Mouse (Mus musculus): ENCODE results near the gene Mum1. TPM values are rescaled to one million over a fixed set of nuclear protein-coding genes. Genes with fewer than 3 reads are reported as not detected.
"Not testable (repeated sequence)": the region's sequence is repeated elsewhere in the genome, so short reads cannot be mapped to it uniquely, and the experiment has no call there.

The Mum1 gene
- total and polyA plus RNA-seq, 2 experiments from 2014 or later = 42.4 to 45.1 TPM

- peaks cover 3% of the 10 kb centered on the region; the same call in 1 of the 2 replicates for H3K4me1 ChIP-seq (ENCODE audit: insufficient read depth, low read length)
- no peaks in the 10 kb centered on the region for H3K27me3 ChIP-seq (ENCODE audit: insufficient read depth, low read length)
- no peak for ATAC-seq (ENCODE audit: low FRiP score)
- peak overlapping the region; percentile 2; the same call in 1 of the 2 replicates for H3K9ac ChIP-seq (replicated peaks; ENCODE audit: low read length, poor library complexity, severe bottlenecking)
- peaks cover 34% of the 10 kb centered on the region for H3K36me3 ChIP-seq (ENCODE audit: insufficient read depth, low read length)
- H3K9me3 ChIP-seq (ENCODE audit: low read length) = no peaks in the 10 kb centered on the region
- DNase-seq (ENCODE audit: low spot score) = peak; percentile 87
- no peak overlapping the region for H3K27ac ChIP-seq (ENCODE audit: low read depth, low read length)
- no peak overlapping the region for H3K4me2 ChIP-seq (ENCODE audit: low read depth, low read length, poor library complexity, severe bottlenecking)
- TF ChIP-seq CTCF (IDR thresholded peaks at IDR 0.05) = peak; percentile 66
- WGBS = 23% methylated on average over 5 of the region's 5 CpGs
- H3K4me3 ChIP-seq (ENCODE audit: low read depth, low read length) = no peak overlapping the region
Measured at GRCm38 (mm10) chr10:80244791-80245399, 18.7 kb downstream of the Mum1 start.

DNA sequence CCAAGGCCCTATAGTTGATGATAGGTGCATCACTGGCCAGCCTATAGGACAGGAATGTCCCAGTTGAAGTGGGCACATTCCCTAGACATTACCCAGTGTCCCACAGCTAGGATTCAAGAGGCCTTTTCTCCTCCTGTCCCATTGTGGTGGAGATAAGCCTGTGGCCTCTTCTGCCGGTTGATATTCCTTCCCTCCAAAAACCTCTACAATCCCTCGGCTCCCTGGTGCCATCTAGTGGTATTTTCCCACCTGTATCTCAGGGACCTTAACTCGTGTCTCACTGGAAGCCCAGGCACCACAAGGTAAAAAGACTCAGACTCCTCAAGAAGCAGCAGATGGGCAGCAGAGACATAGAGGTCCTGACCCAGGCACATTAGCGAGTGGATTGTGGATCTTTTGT lies 19.4 kb downstream of the Mum1 start:
- Histone ChIP-seq H3K4me1 (ENCODE audit: insufficient read depth, low read length) (peaks cover 10% of the 10 kb centered on the region), H3K36me3 (ENCODE audit: insufficient read depth, low read length) (peaks cover 27% of the 10 kb centered on the region), H3K4me2 (ENCODE audit: low read depth, low read length, poor library complexity, severe bottlenecking) (no peak overlapping the region), H3K9me3 (ENCODE audit: low read length) (no peaks in the 10 kb centered on the region), H3K9ac (replicated peaks; ENCODE audit: low read length, poor library complexity, severe bottlenecking) (0 out of 2 replicates have a peak overlapping the region, but pooled peaks have one; percentile 39), H3K27me3 (ENCODE audit: insufficient read depth, low read length) (no peaks in the 10 kb centered on the region), H3K27ac (ENCODE audit: low read depth, low read length) (peak overlapping the region; percentile 38; the same call in 1 of the 2 replicates), H3K4me3 (ENCODE audit: low read depth, low read length) (no peak overlapping the region)
- TF ChIP-seq CTCF (IDR thresholded peaks at IDR 0.05) = peak; percentile 96
- ATAC-seq (ENCODE audit: low FRiP score) (no peak), DNase-seq (ENCODE audit: low spot score) (peak; percentile 90)
- WGBS = 5% methylated on average over 4 of the region's 4 CpGs

DNA sequence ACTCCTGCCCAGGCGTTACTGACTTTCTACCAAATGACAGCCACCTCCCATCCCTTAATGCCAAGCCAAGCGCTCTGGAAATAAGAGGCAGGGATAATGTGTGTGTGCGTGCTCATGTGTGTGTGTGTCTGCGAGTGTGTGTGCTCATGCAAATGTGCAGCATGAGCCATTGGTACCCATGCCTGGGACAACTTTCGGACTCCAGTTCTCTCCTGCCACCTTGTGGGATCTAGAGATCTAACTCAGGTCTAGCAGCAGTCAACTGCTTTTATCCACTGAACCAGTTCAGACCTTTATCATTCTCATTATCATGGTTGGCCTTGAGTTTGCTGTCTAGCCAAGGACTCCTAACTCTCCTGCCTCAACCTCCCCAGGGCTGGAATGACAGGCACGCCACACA lies 21.6 kb downstream of the Mum1 start:
- H3K27ac ChIP-seq (ENCODE audit: low read depth, low read length) = peak overlapping the region; percentile 48; the same call in 1 of the 2 replicates
- peaks cover 13% of the 10 kb centered on the region for H3K4me1 ChIP-seq (ENCODE audit: insufficient read depth, low read length)
- ATAC-seq (ENCODE audit: low FRiP score) = no peak
- DNase-seq (ENCODE audit: low spot score) = peak; percentile 75
- no peaks in the 10 kb centered on the region for H3K27me3 ChIP-seq (ENCODE audit: insufficient read depth, low read length)
- peak; percentile 73 for TF ChIP-seq CTCF (IDR thresholded peaks at IDR 0.05)
- no peak overlapping the region for H3K4me2 ChIP-seq (ENCODE audit: low read depth, low read length, poor library complexity, severe bottlenecking)
- no peak overlapping the region for H3K9ac ChIP-seq (replicated peaks; ENCODE audit: low read length, poor library complexity, severe bottlenecking)
- H3K4me3 ChIP-seq (ENCODE audit: low read depth, low read length) = no peak overlapping the region
- peaks cover 10% of the 10 kb centered on the region; the same call in 1 of the 2 replicates for H3K36me3 ChIP-seq (ENCODE audit: insufficient read depth, low read length)
- 26% methylated on average over 6 of the region's 6 CpGs for WGBS
- H3K9me3 ChIP-seq (ENCODE audit: low read length) = no peaks in the 10 kb centered on the region

- not testable (repeated sequence) for DNase-seq (ENCODE audit: low spot score); H3K27me3 ChIP-seq (ENCODE audit: insufficient read depth, low read length); H3K9ac ChIP-seq (replicated peaks; ENCODE audit: low read length, poor library complexity, severe bottlenecking); ATAC-seq (ENCODE audit: low FRiP score); H3K9me3 ChIP-seq (ENCODE audit: low read length)
- Histone ChIP-seq H3K4me2 (ENCODE audit: low read depth, low read length, poor library complexity, severe bottlenecking) (peak overlapping the region; percentile 44), H3K36me3 (ENCODE audit: insufficient read depth, low read length) (peaks cover 12% of the 10 kb centered on the region; the same call in 1 of the 2 replicates), H3K27ac (ENCODE audit: low read depth, low read length) (0 out of 2 replicates have a peak overlapping the region, but pooled peaks have one; percentile 48), H3K4me1 (ENCODE audit: insufficient read depth, low read length) (peaks cover 13% of the 10 kb centered on the region), H3K4me3 (ENCODE audit: low read depth, low read length) (peak overlapping the region; percentile 77)
- 42% methylated on average over 3 of the region's 3 CpGs for WGBS
Measured at GRCm38 (mm10) chr10:80248437-80248836, 22.2 kb downstream of the Mum1 start.

- peak within 1 kb of the TSS; percentile 93 for H3K27ac ChIP-seq (ENCODE audit: low read depth, low read length)
Measured at GRCm38 (mm10) chr10:80248971-80249640, 22.9 kb downstream of the Mum1 start, which contains the start of gene Ndufs7. Gene Ndufs7, plus strand, starts transcription at chr10:80249121.

DNA sequence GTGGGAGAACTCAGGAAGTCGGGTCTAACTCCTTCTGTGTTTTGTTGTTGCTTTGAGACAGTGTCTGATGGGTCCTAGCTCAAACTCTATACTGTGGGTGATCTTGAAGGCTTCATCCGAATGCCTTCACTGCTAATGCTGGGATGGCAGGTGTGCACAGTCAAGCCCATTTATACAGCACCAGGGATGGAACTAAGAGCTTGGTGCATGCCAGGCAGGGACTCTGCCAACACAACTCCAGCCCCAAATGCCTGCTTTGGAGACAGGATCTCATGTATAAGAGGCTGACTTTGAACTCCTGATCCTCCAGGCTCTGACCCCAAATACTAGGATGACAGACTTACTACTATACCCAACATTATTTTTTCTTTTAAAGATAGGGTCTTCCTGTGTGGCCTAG lies 23.8 kb downstream of the Mum1 start:
- Histone ChIP-seq H3K9ac (replicated peaks; ENCODE audit: low read length, poor library complexity, severe bottlenecking) (peak overlapping the region; percentile 81), H3K27ac (ENCODE audit: low read depth, low read length) (no peak overlapping the region; the same call in 1 of the 2 replicates), H3K27me3 (ENCODE audit: insufficient read depth, low read length) (no peaks in the 10 kb centered on the region), H3K9me3 (ENCODE audit: low read length) (no peaks in the 10 kb centered on the region), H3K4me3 (ENCODE audit: low read depth, low read length) (peak overlapping the region; percentile 77), H3K4me2 (ENCODE audit: low read depth, low read length, poor library complexity, severe bottlenecking) (peak overlapping the region; percentile 94), H3K36me3 (ENCODE audit: insufficient read depth, low read length) (peaks cover 18% of the 10 kb centered on the region), H3K4me1 (ENCODE audit: insufficient read depth, low read length) (peaks cover 13% of the 10 kb centered on the region)
- DNase-seq (ENCODE audit: low spot score) (no peak), ATAC-seq (ENCODE audit: low FRiP score) (no peak)
- no peak for TF ChIP-seq CTCF (IDR thresholded peaks at IDR 0.05)
- WGBS = 34% methylated on average over 2 of the region's 2 CpGs

More at GRCm38 (mm10) chr10:80248971-80249640, 22.9 kb downstream of the Mum1 start, which contains the start of gene Ndufs7:
- peaks cover 13% of the 10 kb centered on the region for H3K4me1 ChIP-seq (ENCODE audit: insufficient read depth, low read length)
- DNase-seq (ENCODE audit: low spot score) (peak; percentile 95), ATAC-seq (ENCODE audit: low FRiP score) (peak; percentile 90)
- H3K4me2 ChIP-seq (ENCODE audit: low read depth, low read length, poor library complexity, severe bottlenecking) = peak within 1 kb of the TSS; percentile 94
- WGBS = under 1% methylated on average over 53 of the region's 53 CpGs
- no peaks in the 10 kb centered on the region for H3K9me3 ChIP-seq (ENCODE audit: low read length)
- TF ChIP-seq CTCF (IDR thresholded peaks at IDR 0.05) = peak; percentile 23
- H3K9ac ChIP-seq (replicated peaks; ENCODE audit: low read length, poor library complexity, severe bottlenecking) = peak within 1 kb of the TSS; percentile 81
- H3K4me3 ChIP-seq (ENCODE audit: low read depth, low read length) = peak within 1 kb of the TSS; percentile 77
- peaks cover 11% of the 10 kb centered on the region for H3K36me3 ChIP-seq (ENCODE audit: insufficient read depth, low read length)
- no peaks in the 10 kb centered on the region for H3K27me3 ChIP-seq (ENCODE audit: insufficient read depth, low read length)
